In genomic region chr1:166067856-166068440, GRCm38 (mm10) we compare ENCODE assay signal across 28 mouse cellular contexts. TPM values are rescaled to one million over a fixed set of nuclear protein-coding genes. Genes with fewer than 3 reads are reported as not detected.
A peak's percentile ranks its signal among the peaks of the same experiment; 100 is the strongest.
DNase-seq lines count a peak whose midpoint lies in the region; ATAC-seq and TF ChIP-seq lines count a peak whose summit lies in the region.
"Had no signal": no experiment of that assay in that cellular context is flagged by ENCODE, and none has a peak within 500 bp of the region (broad histone marks: within the 10 kb centered on the region; RNA-seq: fewer than 3 reads in every experiment).

No protein-coding gene starts in this region.

- DNase-seq in kidney, adult 2 months: peak; percentile 70
- no peak for DNase-seq in kidney, postnatal 14 days
- peak; percentile 23 for DNase-seq in ES-CJ7 (ENCODE audit: low read depth, low spot score)
- no peak for DNase-seq in testis, postnatal 10 days (ENCODE audit: low spot score)
- DNase-seq: adrenal gland, postnatal 10 days; adrenal gland, postnatal 36 days; B cell, adult 2 months; cerebellum, adult 18-20 months; cerebellum, adult 9-10 months; cerebellum, postnatal 14 days; gastrocnemius, postnatal 10 days; gastrocnemius, postnatal 36 days; heart, postnatal 10 days; heart, postnatal 36 days had no signal

- no peak overlapping the region for H3K4me3 ChIP-seq in kidney, adult 2 months (ENCODE audit: insufficient read depth, low read depth, low read length)
- no peak overlapping the region for H3K4me3 ChIP-seq in intestine, embryonic 15.5 days (replicated peaks)
- H3K4me3 ChIP-seq: forebrain, embryonic 10.5 days; forebrain, embryonic 13.5 days; heart, embryonic 12.5 days; heart, embryonic 15.5 days; hindbrain, embryonic 10.5 days; hindbrain, embryonic 13.5 days had no signal

- WGBS in kidney, adult 2 months: 65% methylated on average over 2 of the region's 2 CpGs
- WGBS in intestine, embryonic 15.5 days: 63% methylated on average over 2 of the region's 2 CpGs

- no peak for TF ChIP-seq CTCF in kidney, adult 2 months (conservative IDR thresholded peaks at IDR 0.05; ENCODE audit: insufficient read depth, insufficient read length, low read depth, low read length)

- no peaks in the 10 kb centered on the region for H3K27me3 ChIP-seq in kidney, adult 2 months (replicated peaks; ENCODE audit: control insufficient read depth, insufficient read depth, low read length)
- no peaks in the 10 kb centered on the region for H3K27me3 ChIP-seq in intestine, embryonic 15.5 days (replicated peaks)
- H3K27me3 ChIP-seq: CH12.LX; forebrain, embryonic 13.5 days; heart, embryonic 12.5 days; heart, embryonic 15.5 days; hindbrain, embryonic 13.5 days had no signal

- H3K27ac ChIP-seq in kidney, adult 2 months (ENCODE audit: insufficient read depth, low read depth, low read length): 0 out of 2 replicates have a peak overlapping the region, but pooled peaks have one; percentile 45
- H3K27ac ChIP-seq in intestine, embryonic 15.5 days: no peak overlapping the region
- H3K27ac ChIP-seq: forebrain, embryonic 10.5 days; forebrain, embryonic 13.5 days; heart, embryonic 15.5 days; hindbrain, embryonic 10.5 days; hindbrain, embryonic 13.5 days had no signal

- H3K4me1 ChIP-seq in kidney, adult 2 months (ENCODE audit: control insufficient read depth, insufficient read depth, low read length): peaks cover 5% of the 10 kb centered on the region; the same call in 1 of the 2 replicates
- H3K4me1 ChIP-seq in intestine, embryonic 15.5 days (replicated peaks): no peaks in the 10 kb centered on the region
- H3K4me1 ChIP-seq: forebrain, embryonic 13.5 days; heart, embryonic 12.5 days; heart, embryonic 15.5 days; hindbrain, embryonic 10.5 days; hindbrain, embryonic 13.5 days had no signal

- no peak overlapping the region for H3K9ac ChIP-seq in intestine, embryonic 15.5 days
- H3K9ac ChIP-seq: forebrain, embryonic 13.5 days; heart, embryonic 12.5 days; heart, embryonic 15.5 days; hindbrain, embryonic 13.5 days had no signal

- peak; percentile 20; the same call in 1 of the 2 replicates for ATAC-seq in intestine, embryonic 15.5 days
- ATAC-seq in megakaryocyte progenitor cell, adult 5-6 weeks (replicated peaks; ENCODE audit: poor library complexity): no peak
- ATAC-seq: activated CD4-positive, CD25-positive, alpha-beta regulatory T cell, adult 4 months; forebrain, embryonic 13.5 days; forebrain, embryonic 16.5 days; hindbrain, embryonic 16.5 days had no signal

- no peaks in the 10 kb centered on the region for H3K36me3 ChIP-seq in kidney, adult 2 months (ENCODE audit: control insufficient read depth, insufficient read depth, low read length)
- H3K36me3 ChIP-seq in intestine, embryonic 15.5 days: no peaks in the 10 kb centered on the region
- H3K36me3 ChIP-seq: forebrain, embryonic 10.5 days; heart, embryonic 12.5 days; heart, embryonic 15.5 days; hindbrain, embryonic 10.5 days; hindbrain, embryonic 13.5 days had no signal

- no peak overlapping the region for H3K4me2 ChIP-seq in intestine, embryonic 15.5 days (replicated peaks)
- H3K4me2 ChIP-seq: forebrain, embryonic 13.5 days; heart, embryonic 12.5 days; heart, embryonic 15.5 days; hindbrain, embryonic 13.5 days had no signal

- TF ChIP-seq POLR2A in kidney, adult 2 months (IDR thresholded peaks at IDR 0.05; ENCODE audit: low read depth, low read length): no peak

- no peaks in the 10 kb centered on the region for H3K9me3 ChIP-seq in intestine, embryonic 15.5 days
- H3K9me3 ChIP-seq: forebrain, embryonic 13.5 days; heart, embryonic 15.5 days; hindbrain, embryonic 10.5 days; hindbrain, embryonic 13.5 days had no signal

RNA-seq across cellular contexts. Expression of gene Dusp27, which starts 59.8 kb away (rescaled TPM):
- polyA plus RNA-seq in kidney, adult 2 months (2012; rRNA removed): 0.30 TPM in 1 of 2 replicates, not detected in the other
- 1.8 TPM in 2 replicates for polyA plus RNA-seq in intestine, embryonic 15.5 days (2015; fragmentation: Nextera tagmentation; extraction: Ambion mirVana)
- not detected in 2 replicates for total RNA-seq in megakaryocyte progenitor cell, adult 5-6 weeks (2015)
- total RNA-seq in megakaryocyte progenitor cell, adult 5-6 weeks (2017): not detected in 2 replicates
- total RNA-seq: CH12.LX; granulocyte monocyte progenitor cell, adult 5-6 weeks; MEL had no signal
- polyA plus RNA-seq: activated CD4-positive, CD25-positive, alpha-beta regulatory T cell, adult 4 months had no signal

Comparison
In these comparisons a context has a peak if more than half of its experiments do, and no peak if none do; other contexts are left out.
1. DNase-seq: peak in kidney, adult 2 months (single experiment) and ES-CJ7 (single experiment); none in kidney, postnatal 14 days (single experiment) and testis, postnatal 10 days (single experiment).